Mouse (Mus musculus) embryonic fibroblast, embryonic 13.5 days (primary cell): ENCODE measurements at regions not wholly inside any gene's neighbourhood (a gene's known extent, or its start where the extent isn't known, plus 50 kb on each side); places are given as distances from the start of the nearest gene placed in this dataset.

Experiments
- H3K27ac ChIP-seq: 2 replicates; pipeline ENCODE4 v1.5.1; 2012; ENCODE audit warnings: low read length, control low read depth, inconsistent platforms; ENCODE audit not compliant: insufficient read depth
- H3K4me1 ChIP-seq: 2 replicates; pipeline ENCODE4 v1.6.1; 2011; ENCODE audit warnings: low read length; ENCODE audit not compliant: control insufficient read depth, insufficient read depth
- H3K4me3 ChIP-seq: 2 replicates; pipeline ENCODE4 v1.5.1; 2011; ENCODE audit warnings: mild to moderate bottlenecking, control low read depth, low read length; ENCODE audit not compliant: insufficient read depth
- CTCF ChIP-seq: IDR thresholded peaks from 2 replicates; pipeline ENCODE4 v1.5.1; 2011; ENCODE audit warnings: mild to moderate bottlenecking, control low read depth, low read length, moderate library complexity, borderline replicate concordance; ENCODE audit not compliant: insufficient read depth
- POLR2A ChIP-seq: IDR thresholded peaks from 2 replicates; pipeline ENCODE4 v1.6.1; 2011; ENCODE audit warnings: low read depth, mild to moderate bottlenecking, control low read depth, low read length, moderate library complexity

GRCm38 (mm10) chr12:99643016-99643415 is 79.6 kb upstream of the Foxn3 start:
- TF ChIP-seq POLR2A (no peak), CTCF (no peak)
- H3K27ac ChIP-seq, result no peak overlapping the region
- peaks cover 9% of the 10 kb centered on the region for H3K4me1 ChIP-seq
- H3K4me3 ChIP-seq, result no peak overlapping the region

DNA sequence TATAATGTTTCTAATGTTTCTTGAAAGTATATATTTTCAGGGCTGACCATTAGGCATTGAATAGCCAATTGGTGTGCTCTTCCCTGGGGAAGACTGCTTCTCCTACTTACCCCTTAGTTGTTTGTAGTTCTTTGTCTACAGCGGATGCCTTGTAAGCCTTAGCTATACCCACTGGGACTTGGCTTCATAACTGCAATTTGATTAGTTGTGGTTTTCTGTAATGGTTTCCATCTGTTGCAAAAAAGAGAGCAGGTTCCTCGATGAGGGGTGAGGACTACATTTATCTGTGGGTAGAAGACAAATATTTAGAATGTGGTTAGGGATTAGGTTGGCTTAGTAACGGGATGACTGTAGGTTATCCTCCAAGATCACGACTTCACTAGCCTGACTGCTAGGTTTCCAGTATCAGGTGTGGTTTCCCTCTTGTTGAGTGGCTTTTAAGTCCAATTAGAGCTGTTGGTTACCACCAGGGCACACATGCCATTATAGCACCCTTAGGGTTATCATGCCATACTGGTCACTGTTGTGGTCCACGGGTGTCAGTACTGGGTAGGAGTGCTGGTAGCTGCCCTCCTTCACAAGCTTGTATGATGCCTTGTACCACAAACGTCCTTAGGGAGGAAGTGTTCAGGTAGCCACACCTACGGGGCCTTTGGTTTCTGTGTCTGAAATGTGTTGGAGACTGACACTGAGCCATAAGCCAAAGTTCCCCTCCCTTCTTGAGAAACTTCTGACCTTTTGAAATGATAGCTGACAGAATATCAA is 78.9 kb upstream of the Foxn3 start:
- peaks cover 9% of the 10 kb centered on the region for H3K4me1 ChIP-seq
- no peak for TF ChIP-seq POLR2A
- TF ChIP-seq CTCF, result no peak
- no peak overlapping the region for H3K27ac ChIP-seq
- no peak overlapping the region for H3K4me3 ChIP-seq

GRCm38 (mm10) chr12:99641278-99641677 is 77.9 kb upstream of the Foxn3 start:
- Histone ChIP-seq H3K4me1 (peaks cover 9% of the 10 kb centered on the region), H3K4me3 (no peak overlapping the region), H3K27ac (no peak overlapping the region)
- TF ChIP-seq POLR2A (no peak), CTCF (no peak)

- H3K27ac ChIP-seq, result no peak overlapping the region
- no peak overlapping the region for H3K4me3 ChIP-seq
- peaks cover 9% of the 10 kb centered on the region for H3K4me1 ChIP-seq
- TF ChIP-seq POLR2A (no peak), CTCF (no peak)
Measured at GRCm38 (mm10) chr12:99640214-99641151, 77.1 kb upstream of the Foxn3 start.

DNA sequence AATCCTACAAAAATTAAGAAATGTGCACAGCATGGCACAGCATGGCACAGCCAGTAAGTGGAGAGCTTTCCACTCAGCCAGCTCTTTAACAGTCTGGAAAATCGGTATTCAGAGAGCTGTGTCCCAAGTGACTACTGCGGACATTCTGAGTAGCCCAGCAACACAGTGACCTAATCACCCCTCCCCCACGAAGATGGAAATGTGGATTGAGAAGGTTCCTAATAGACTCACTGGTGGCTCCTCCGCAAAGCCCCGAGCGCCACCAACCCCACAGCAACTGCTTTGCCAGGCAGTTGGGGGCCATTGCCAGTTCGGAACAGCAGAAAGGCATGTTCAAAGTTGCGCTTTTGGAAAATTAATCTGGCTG is 76.4 kb upstream of the Foxn3 start:
- no peak overlapping the region for H3K27ac ChIP-seq
- TF ChIP-seq CTCF (no peak), POLR2A (no peak)
- no peak overlapping the region for H3K4me3 ChIP-seq
- peaks cover 9% of the 10 kb centered on the region for H3K4me1 ChIP-seq

DNA sequence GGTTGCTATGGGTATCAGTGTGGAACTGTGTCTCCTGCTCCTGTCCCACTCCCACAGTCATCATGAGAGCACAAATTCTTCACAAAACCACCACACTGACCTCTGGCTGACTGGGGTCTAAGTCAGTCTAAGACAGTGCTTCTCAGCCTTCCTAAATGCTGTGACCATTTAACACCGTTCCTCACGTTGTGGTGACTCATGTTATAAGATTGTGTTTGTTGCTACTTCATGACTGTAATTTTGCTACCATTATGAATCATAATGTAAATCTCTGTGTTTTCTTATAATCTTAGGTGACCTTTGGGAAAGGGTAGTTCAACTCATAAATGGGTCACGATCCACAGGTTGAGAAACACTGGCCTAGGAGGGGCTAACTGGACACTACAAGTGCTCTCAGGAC is 75.7 kb upstream of the Foxn3 start:
- Histone ChIP-seq H3K4me3 (no peak overlapping the region), H3K27ac (no peak overlapping the region), H3K4me1 (peaks cover 9% of the 10 kb centered on the region)
- no peak for TF ChIP-seq CTCF
- no peak for TF ChIP-seq POLR2A

GRCm38 (mm10) chr12:99637986-99638385 is 74.6 kb upstream of the Foxn3 start:
- H3K4me3 ChIP-seq, result no peak overlapping the region
- no peak overlapping the region for H3K27ac ChIP-seq
- peaks cover 9% of the 10 kb centered on the region for H3K4me1 ChIP-seq
- TF ChIP-seq CTCF (no peak), POLR2A (no peak)

DNA sequence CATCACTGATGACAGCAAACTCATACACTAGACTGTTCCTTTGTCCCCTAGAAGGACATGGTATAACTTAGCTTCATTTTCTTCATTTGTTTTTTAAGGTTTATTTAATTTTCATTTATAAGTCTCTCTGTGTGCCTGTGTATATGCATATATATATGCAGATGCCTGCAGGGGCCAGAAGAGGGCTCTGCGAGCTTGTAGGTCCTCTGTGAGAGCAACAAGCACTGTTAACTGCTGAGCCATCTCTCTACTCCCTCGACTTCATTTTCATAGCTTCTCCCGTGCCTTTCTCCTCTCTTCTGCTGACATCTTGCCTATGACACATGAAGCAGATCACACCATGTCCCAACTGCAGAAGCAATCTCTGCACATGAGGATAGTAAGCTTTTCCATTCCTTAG is 72.9 kb upstream of the Foxn3 start:
- TF ChIP-seq POLR2A, result no peak
- TF ChIP-seq CTCF, result no peak
- Histone ChIP-seq H3K4me1 (peaks cover 9% of the 10 kb centered on the region), H3K4me3 (no peak overlapping the region), H3K27ac (no peak overlapping the region)

DNA sequence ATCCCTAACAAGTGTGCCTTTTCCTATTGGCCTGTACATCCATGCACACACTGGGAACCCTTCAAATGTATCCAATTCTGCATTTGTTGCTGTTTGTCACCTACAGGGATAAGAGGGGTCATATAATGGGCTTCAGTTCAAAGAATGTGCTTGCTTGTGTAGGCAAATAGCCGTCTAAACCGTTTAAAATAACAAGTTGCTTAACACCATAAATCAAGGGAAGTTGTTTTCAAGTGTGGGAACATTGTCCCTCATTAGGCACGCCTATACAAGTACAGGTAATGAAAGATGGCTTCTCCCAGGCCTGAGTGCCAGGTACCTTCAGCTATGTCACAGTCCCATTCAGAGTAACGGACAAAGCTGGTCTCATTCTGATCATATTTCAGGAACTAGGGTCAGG is 72.0 kb upstream of the Foxn3 start:
- Histone ChIP-seq H3K4me1 (peaks cover 8% of the 10 kb centered on the region), H3K4me3 (no peak overlapping the region), H3K27ac (no peak overlapping the region)
- TF ChIP-seq CTCF (no peak), POLR2A (no peak)

DNA sequence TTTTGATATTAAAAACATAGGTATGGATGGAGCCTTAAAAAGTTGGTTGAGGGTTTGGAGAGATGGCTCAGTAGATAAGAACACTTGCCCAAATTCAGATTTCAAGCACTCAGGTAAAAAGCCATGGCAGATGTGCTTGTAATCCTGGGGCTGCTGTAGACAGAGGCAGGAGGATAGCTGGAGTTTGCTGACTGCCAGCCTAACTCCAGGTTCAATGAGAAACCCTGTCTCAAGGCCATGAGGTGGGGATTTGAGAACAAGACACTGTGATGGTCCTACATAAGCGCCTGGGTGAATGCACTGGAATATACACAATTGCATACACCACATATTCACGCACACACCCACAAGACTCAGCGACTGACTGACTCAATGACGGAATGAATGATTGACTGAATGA is 71.3 kb upstream of the Foxn3 start:
- Histone ChIP-seq H3K4me3 (no peak overlapping the region), H3K27ac (no peak overlapping the region), H3K4me1 (peaks cover 2% of the 10 kb centered on the region)
- TF ChIP-seq CTCF (no peak), POLR2A (no peak)
